Mouse (Mus musculus): ENCODE data around the gene Triobp. TPM values are rescaled to one million over a fixed set of nuclear protein-coding genes. Genes with fewer than 3 reads are reported as not detected.
"Not testable (repeated sequence)": the region's sequence is repeated elsewhere in the genome, so short reads cannot be mapped to it uniquely, and the experiment has no call there.

Triobp gene
- total and polyA plus RNA-seq, 3 experiments = 22.0 to 30.9 (median 24.4) TPM

- Histone ChIP-seq H3K36me3 (ENCODE audit: control insufficient read depth, insufficient read depth, low read length) (no peaks in the 10 kb centered on the region), H3K9ac (ENCODE audit: low read depth, low read length) (no peak overlapping the region), H3K27ac (no peak overlapping the region), H3K4me1 (ENCODE audit: control insufficient read depth, insufficient read depth, low read length) (no peaks in the 10 kb centered on the region), H3K4me3 (no peak overlapping the region), H3K27me3 (ENCODE audit: control insufficient read depth, insufficient read depth, low read length) (no peaks in the 10 kb centered on the region), H3K79me2 (replicated peaks; ENCODE audit: control insufficient read depth, insufficient read depth, low read length) (no peaks in the 10 kb centered on the region)
- TF ChIP-seq POLR2A (IDR thresholded peaks at IDR 0.05; ENCODE audit: insufficient read depth, low read depth, low read length) = no peak
- TF ChIP-seq EP300 (IDR thresholded peaks at IDR 0.05; ENCODE audit: insufficient read depth, low read depth, low read length) = no peak
- no peak for TF ChIP-seq CTCF (IDR thresholded peaks at IDR 0.05)
- DNase-seq = no peak
- intact Hi-C loops (cut with DNase I) = no loop called here
- 76% methylated on average over 3 of the region's 3 CpGs for WGBS
These were observed 59.1 kb downstream of the Triobp start for GRCm38 (mm10) chr15:79006638-79007037.

- H3K4me1 ChIP-seq (ENCODE audit: control insufficient read depth, insufficient read depth, low read length) = no peaks in the 10 kb centered on the region
- no peak overlapping the region for H3K4me3 ChIP-seq
- H3K79me2 ChIP-seq (replicated peaks; ENCODE audit: control insufficient read depth, insufficient read depth, low read length) = no peaks in the 10 kb centered on the region
- 93% methylated on average over 5 of the region's 5 CpGs for WGBS
- TF ChIP-seq POLR2A (IDR thresholded peaks at IDR 0.05; ENCODE audit: insufficient read depth, low read depth, low read length) (no peak), EP300 (IDR thresholded peaks at IDR 0.05; ENCODE audit: insufficient read depth, low read depth, low read length) (no peak), CTCF (IDR thresholded peaks at IDR 0.05) (no peak)
- intact Hi-C loops (cut with DNase I) = no loop called here
- DNase-seq = no peak
- H3K9ac ChIP-seq (ENCODE audit: low read depth, low read length) = no peak overlapping the region
- no peaks in the 10 kb centered on the region for H3K36me3 ChIP-seq (ENCODE audit: control insufficient read depth, insufficient read depth, low read length)
- H3K27me3 ChIP-seq (ENCODE audit: control insufficient read depth, insufficient read depth, low read length) = no peaks in the 10 kb centered on the region
- no peak overlapping the region for H3K27ac ChIP-seq
These were observed 59.5 kb downstream of the Triobp start for GRCm38 (mm10) chr15:79007059-79007458.

- 88% methylated on average over 6 of the region's 6 CpGs for WGBS
- H3K79me2 ChIP-seq (replicated peaks; ENCODE audit: control insufficient read depth, insufficient read depth, low read length); H3K36me3 ChIP-seq (ENCODE audit: control insufficient read depth, insufficient read depth, low read length); DNase-seq; intact Hi-C loops (cut with DNase I); H3K4me3 ChIP-seq; H3K9ac ChIP-seq (ENCODE audit: low read depth, low read length); H3K27me3 ChIP-seq (ENCODE audit: control insufficient read depth, insufficient read depth, low read length); H3K4me1 ChIP-seq (ENCODE audit: control insufficient read depth, insufficient read depth, low read length); H3K27ac ChIP-seq: not testable (repeated sequence)
- peak; percentile 37 for TF ChIP-seq CTCF (IDR thresholded peaks at IDR 0.05)
These were observed 60.3 kb downstream of the Triobp start for GRCm38 (mm10) chr15:79007836-79008235.

GRCm38 (mm10) chr15:79009734-79010133, 62.2 kb downstream of the Triobp start:
- WGBS = 60% methylated on average over 5 of the region's 5 CpGs
- no peaks in the 10 kb centered on the region for H3K4me1 ChIP-seq (ENCODE audit: control insufficient read depth, insufficient read depth, low read length)
- intact Hi-C loops (cut with DNase I) = no loop called here
- no peak for TF ChIP-seq CTCF (IDR thresholded peaks at IDR 0.05)
- TF ChIP-seq POLR2A (IDR thresholded peaks at IDR 0.05; ENCODE audit: insufficient read depth, low read depth, low read length) = no peak
- no peak for TF ChIP-seq EP300 (IDR thresholded peaks at IDR 0.05; ENCODE audit: insufficient read depth, low read depth, low read length)
- H3K79me2 ChIP-seq (replicated peaks; ENCODE audit: control insufficient read depth, insufficient read depth, low read length) = no peaks in the 10 kb centered on the region
- H3K27me3 ChIP-seq (ENCODE audit: control insufficient read depth, insufficient read depth, low read length) = no peaks in the 10 kb centered on the region
- H3K4me3 ChIP-seq = no peak overlapping the region
- no peaks in the 10 kb centered on the region for H3K36me3 ChIP-seq (ENCODE audit: control insufficient read depth, insufficient read depth, low read length)
- no peak overlapping the region for H3K9ac ChIP-seq (ENCODE audit: low read depth, low read length)
- no peak overlapping the region for H3K27ac ChIP-seq
- no peak for DNase-seq

GRCm38 (mm10) chr15:79011550-79011949, 64.0 kb downstream of the Triobp start:
- no peak overlapping the region for H3K4me3 ChIP-seq
- no peaks in the 10 kb centered on the region for H3K4me1 ChIP-seq (ENCODE audit: control insufficient read depth, insufficient read depth, low read length)
- no peaks in the 10 kb centered on the region for H3K79me2 ChIP-seq (replicated peaks; ENCODE audit: control insufficient read depth, insufficient read depth, low read length)
- H3K27me3 ChIP-seq (ENCODE audit: control insufficient read depth, insufficient read depth, low read length) = no peaks in the 10 kb centered on the region
- WGBS = 62% methylated on average over 10 of the region's 10 CpGs
- no peaks in the 10 kb centered on the region for H3K36me3 ChIP-seq (ENCODE audit: control insufficient read depth, insufficient read depth, low read length)
- no peak overlapping the region for H3K27ac ChIP-seq
- DNase-seq = no peak
- TF ChIP-seq CTCF (IDR thresholded peaks at IDR 0.05) (no peak), POLR2A (IDR thresholded peaks at IDR 0.05; ENCODE audit: insufficient read depth, low read depth, low read length) (no peak), EP300 (IDR thresholded peaks at IDR 0.05; ENCODE audit: insufficient read depth, low read depth, low read length) (no peak)
- intact Hi-C loops (cut with DNase I) = no loop called here
- H3K9ac ChIP-seq (ENCODE audit: low read depth, low read length) = no peak overlapping the region

- TF ChIP-seq EP300 (IDR thresholded peaks at IDR 0.05; ENCODE audit: insufficient read depth, low read depth, low read length) (no peak), CTCF (IDR thresholded peaks at IDR 0.05) (no peak), POLR2A (IDR thresholded peaks at IDR 0.05; ENCODE audit: insufficient read depth, low read depth, low read length) (no peak)
- no peak overlapping the region for H3K4me3 ChIP-seq
- no peak for DNase-seq
- intact Hi-C loops (cut with DNase I) = no loop called here
- WGBS = 69% methylated on average over 7 of the region's 7 CpGs
- H3K79me2 ChIP-seq (replicated peaks; ENCODE audit: control insufficient read depth, insufficient read depth, low read length) = no peaks in the 10 kb centered on the region
- no peak overlapping the region for H3K27ac ChIP-seq
- H3K4me1 ChIP-seq (ENCODE audit: control insufficient read depth, insufficient read depth, low read length) = no peaks in the 10 kb centered on the region
- H3K27me3 ChIP-seq (ENCODE audit: control insufficient read depth, insufficient read depth, low read length) = no peaks in the 10 kb centered on the region
- no peak overlapping the region for H3K9ac ChIP-seq (ENCODE audit: low read depth, low read length)
- no peaks in the 10 kb centered on the region for H3K36me3 ChIP-seq (ENCODE audit: control insufficient read depth, insufficient read depth, low read length)
These were observed 65.9 kb downstream of the Triobp start for GRCm38 (mm10) chr15:79013382-79013781.
